Comparison of ENCODE assay signal across 14 mouse cellular contexts in the genomic region with DNA sequence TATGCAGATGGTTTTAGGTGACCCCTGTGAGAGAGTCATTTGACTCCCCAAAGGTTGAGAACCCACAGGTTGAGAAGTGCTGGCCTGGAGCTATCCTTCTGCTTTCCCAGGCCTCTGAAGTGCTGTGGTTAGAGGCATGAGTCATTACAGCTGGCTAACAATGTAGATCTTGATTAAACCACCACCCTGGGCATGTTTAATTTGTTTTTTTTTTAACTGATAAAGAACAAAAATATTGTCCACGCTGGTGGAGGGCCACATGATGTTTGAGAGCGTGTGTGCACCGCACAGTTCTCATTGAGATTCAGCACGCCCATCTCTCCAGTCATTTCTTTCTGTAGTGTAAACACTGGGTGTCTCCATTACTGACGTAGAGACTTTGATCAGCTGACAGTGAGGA. TPM values are rescaled to one million over a fixed set of nuclear protein-coding genes. Genes with fewer than 3 reads are reported as not detected.
"Had no signal": no experiment of that assay in that cellular context is flagged by ENCODE, and none has a peak within 500 bp of the region (broad histone marks: within the 10 kb centered on the region; RNA-seq: fewer than 3 reads in every experiment).

No protein-coding gene starts in this region.

- H3K36me3 ChIP-seq: limb, embryonic 15.5 days; liver, embryonic 12.5 days; midbrain, embryonic 12.5 days; neural tube, embryonic 15.5 days had no signal

- H3K4me1 ChIP-seq: liver, embryonic 12.5 days had no signal

- DNase-seq: kidney, adult 8-10 months; kidney, postnatal 25 days; layer of hippocampus, adult 9-11 months; layer of hippocampus, postnatal 36 days; lung, embryonic 14.5 days; lung, postnatal 14 days; right cerebral cortex, adult 18-20 months; thymus, postnatal 4 days had no signal

- H3K4me2 ChIP-seq: limb, embryonic 15.5 days; liver, embryonic 12.5 days; lung, embryonic 14.5 days; midbrain, embryonic 12.5 days; neural tube, embryonic 15.5 days had no signal

- H3K4me3 ChIP-seq: limb, embryonic 15.5 days; liver, embryonic 12.5 days; midbrain, embryonic 12.5 days; neural tube, embryonic 15.5 days had no signal

- H3K27me3 ChIP-seq: limb, embryonic 15.5 days; midbrain, embryonic 12.5 days; neural tube, embryonic 15.5 days had no signal

- H3K9me3 ChIP-seq: limb, embryonic 15.5 days; liver, embryonic 12.5 days; midbrain, embryonic 12.5 days; neural tube, embryonic 15.5 days had no signal

- H3K9ac ChIP-seq: limb, embryonic 15.5 days; liver, embryonic 12.5 days; lung, embryonic 14.5 days; midbrain, embryonic 12.5 days; neural tube, embryonic 15.5 days had no signal

- ATAC-seq: intestine, postnatal 0 days; liver, embryonic 12.5 days had no signal

- H3K27ac ChIP-seq: limb, embryonic 15.5 days; liver, embryonic 12.5 days; midbrain, embryonic 12.5 days; neural tube, embryonic 15.5 days had no signal

RNA-seq across cellular contexts. Expression of a gene that starts 24.8 kb away (rescaled TPM):
- total RNA-seq: megakaryocyte-erythroid progenitor cell, adult 5-6 weeks had no signal
- polyA plus RNA-seq: midbrain, embryonic 12.5 days had no signal

RNA-seq across cellular contexts. Expression of a gene that starts 25.8 kb away (rescaled TPM):
- total RNA-seq: megakaryocyte-erythroid progenitor cell, adult 5-6 weeks had no signal
